Mouse (Mus musculus) retina, postnatal 7 days (tissue): Measurements from ENCODE around the gene Tcf15.

Experiments used
- DNase-seq: peaks from one replicate; pipeline ENCODE4 v3.0.0-alpha.2; 2012; ENCODE audit warnings: low read depth, low spot score

Gene Tcf15

GRCm38 (mm10) chr2:152169377-152169776 lies 26.0 kb downstream of the Tcf15 start:
- DNase-seq, result no peak

GRCm38 (mm10) chr2:152174861-152175260 lies 31.5 kb downstream of the Tcf15 start:
- no peak for DNase-seq

DNA sequence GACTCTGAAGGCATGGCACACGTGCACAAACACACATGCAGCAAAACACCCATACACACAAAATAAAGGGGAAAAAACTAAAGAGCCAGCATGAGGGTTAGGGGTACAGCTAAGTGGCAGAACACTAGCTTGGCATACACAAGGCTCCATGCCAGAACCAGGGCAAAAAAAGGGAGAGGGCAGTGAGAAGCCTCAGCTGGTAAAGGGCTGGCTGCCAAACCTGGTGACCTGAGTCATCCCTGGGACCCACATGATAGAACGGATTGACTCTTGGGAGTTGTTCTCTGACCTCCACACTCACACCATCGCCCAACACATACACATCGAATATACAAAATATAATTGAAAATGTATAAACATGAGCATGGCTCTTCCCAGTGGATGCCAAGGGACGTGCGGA lies 33.3 kb downstream of the Tcf15 start:
- DNase-seq, result no peak

GRCm38 (mm10) chr2:152177162-152177805 lies 33.9 kb downstream of the Tcf15 start:
- DNase-seq, result no peak

- no peak for DNase-seq
Observed at GRCm38 (mm10) chr2:152177806-152178170, 34.4 kb downstream of the Tcf15 start.

GRCm38 (mm10) chr2:152178345-152178744 lies 35.0 kb downstream of the Tcf15 start:
- DNase-seq, result no peak

- no peak for DNase-seq
Observed at GRCm38 (mm10) chr2:152179301-152179700, 35.9 kb downstream of the Tcf15 start.

DNA sequence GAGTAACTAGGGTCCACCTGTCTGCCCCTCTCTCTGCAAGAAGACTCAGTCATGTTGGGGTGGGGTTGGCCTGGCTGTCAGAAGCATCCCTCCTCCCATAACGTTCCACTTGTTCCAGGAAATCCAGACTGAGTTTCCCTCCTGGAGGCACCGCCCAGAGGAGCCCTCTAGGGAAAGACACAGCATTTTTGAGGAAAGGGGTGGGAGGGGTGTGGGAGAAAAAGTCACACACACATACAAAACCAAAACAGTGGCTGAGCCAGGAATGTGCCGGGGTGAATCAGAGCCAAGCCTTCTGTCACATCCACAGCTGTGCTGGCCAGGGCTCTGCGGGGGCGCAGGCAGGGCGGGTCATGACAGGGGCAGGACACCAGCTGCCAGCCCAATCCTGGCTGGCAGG lies 37.0 kb downstream of the Tcf15 start:
- no peak for DNase-seq

DNA sequence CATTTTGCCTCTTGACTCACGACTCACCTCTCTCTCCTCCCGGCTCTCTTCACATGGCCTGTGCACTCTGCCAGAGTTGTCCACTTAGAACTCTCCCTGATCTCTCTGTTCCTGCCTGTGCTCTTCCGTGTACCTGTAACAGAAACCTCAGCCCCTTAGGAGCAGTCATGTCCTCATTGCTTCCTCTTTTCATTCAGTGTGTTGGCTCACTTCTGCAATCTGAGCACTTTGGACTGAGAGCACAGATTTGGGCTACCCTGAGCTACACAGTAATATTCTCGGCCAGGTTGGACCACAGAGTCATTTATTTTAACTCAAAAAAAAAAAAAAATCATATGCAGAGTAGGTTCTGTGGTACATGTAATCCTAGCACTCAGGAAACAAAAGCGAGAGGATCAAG lies 43.8 kb downstream of the Tcf15 start:
- no peak for DNase-seq

- DNase-seq, result no peak
Observed at GRCm38 (mm10) chr2:152189213-152189612, 45.9 kb downstream of the Tcf15 start.

DNA sequence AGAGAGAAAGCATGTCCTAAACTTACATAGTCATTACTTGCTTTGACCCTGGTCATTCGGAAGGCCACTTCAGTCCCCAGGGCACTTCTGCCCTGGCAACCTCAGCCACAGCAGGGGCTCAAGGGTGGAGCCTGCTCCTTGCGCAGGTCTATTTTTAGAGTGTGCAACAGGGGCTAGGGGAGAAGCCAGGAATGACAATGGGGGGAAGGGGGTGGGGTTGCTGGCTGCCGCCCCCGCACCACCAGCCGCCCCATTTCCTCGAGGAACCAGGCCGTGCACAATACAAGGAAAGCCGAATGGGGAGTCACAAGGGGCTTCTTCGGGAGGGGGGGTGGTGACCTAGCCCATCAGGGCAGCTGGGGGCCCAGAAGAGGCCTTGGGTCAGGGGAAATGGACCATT lies 46.3 kb downstream of the Tcf15 start:
- DNase-seq, result no peak

GRCm38 (mm10) chr2:152190161-152190560 lies 46.8 kb downstream of the Tcf15 start:
- DNase-seq, result no peak

- no peak for DNase-seq
Observed at GRCm38 (mm10) chr2:152192591-152193345, 49.4 kb downstream of the Tcf15 start.

GRCm38 (mm10) chr2:152193346-152193710 lies 50.0 kb downstream of the Tcf15 start:
- DNase-seq, result no peak

GRCm38 (mm10) chr2:152194586-152194985 lies 51.2 kb downstream of the Tcf15 start:
- DNase-seq, result no peak

DNA sequence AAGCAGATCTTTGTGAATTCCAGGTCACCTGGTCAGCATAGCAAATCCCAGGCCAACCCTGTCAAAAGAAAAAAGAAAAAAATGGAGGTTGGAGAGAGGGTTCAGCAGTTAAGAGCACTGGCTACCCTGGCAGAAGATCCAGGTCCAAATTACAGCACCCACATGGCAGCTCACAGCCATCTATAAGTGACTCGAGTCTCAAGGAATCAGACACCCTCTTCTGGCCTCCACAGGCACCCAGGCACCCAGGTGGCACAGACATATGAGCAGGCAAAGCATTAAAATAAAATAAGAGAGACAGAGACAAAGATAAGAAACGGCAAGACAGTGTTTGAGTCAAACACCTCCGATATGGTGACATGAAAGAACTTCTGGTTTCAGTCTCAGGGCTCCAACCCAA lies 53.5 kb downstream of the Tcf15 start:
- no peak for DNase-seq

DNA sequence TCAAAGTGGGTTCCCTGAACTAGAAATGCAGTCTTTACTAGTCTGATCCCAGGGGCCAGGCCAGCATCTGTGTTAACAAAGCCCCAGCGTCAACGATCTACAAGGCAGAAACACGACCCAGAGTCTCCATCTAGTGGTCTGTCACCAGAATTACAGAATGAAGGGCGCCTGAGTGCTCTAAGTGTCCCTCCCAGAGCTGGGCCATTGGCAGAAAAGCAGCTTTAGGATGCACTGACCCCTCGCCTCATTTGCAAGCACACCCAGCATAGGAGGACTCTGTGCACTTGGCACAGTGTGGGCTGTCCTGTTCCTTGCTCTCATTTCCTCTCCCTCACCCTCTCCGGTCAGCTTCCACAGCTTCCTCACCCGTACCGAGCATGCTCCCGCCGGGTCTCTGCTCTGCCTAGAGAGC lies 53.9 kb downstream of the Tcf15 start:
- peak; percentile 78 for DNase-seq
